Mouse (Mus musculus): ENCODE data around the gene Cald1.

The Cald1 gene

DNA sequence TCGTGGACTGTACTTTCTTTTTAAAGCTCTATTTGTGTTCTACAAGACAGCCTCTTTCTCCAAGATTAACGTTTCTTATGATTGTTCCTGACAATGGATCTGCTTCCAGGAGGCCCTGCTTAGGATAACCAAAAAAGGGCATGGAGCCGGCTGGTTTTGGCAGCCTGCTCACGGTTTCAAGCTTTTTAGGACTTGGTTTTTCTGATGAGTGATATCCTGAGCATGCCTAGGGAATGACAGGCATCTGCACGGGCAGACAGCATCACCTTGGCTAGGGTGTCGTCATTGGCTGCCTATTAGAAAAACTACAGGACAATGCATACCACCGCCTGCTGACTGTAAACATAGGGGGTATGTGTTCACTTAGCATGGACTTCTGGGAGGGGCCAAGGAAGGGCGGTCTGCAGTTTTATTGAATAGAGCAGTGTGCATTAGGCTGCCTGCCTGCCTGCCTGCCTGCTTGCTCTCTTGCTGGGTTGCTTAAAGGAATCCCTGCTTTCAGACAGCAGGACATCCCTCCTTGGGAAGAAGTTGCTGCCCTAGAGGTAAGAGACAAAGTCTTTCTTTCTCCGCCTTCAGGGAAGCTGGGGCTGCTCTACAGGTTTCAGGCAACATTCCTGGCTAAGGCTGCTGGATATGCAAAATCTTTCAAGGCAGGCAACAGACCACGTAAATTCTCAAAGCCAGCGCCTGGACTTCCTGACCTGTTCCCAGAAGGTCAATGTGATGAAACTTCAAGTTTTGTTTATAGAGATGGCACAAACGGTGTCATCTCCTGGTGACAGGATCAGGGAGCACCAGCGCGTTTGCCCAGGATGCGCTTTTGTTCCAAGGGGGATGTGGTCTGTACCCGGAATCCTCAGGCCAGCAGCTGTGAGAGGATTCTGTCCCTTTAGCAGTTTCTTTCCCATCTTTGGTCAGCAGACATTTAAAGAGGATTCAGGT lies at the start of gene Cald1:
Cald1 (plus strand) TSS at position 380 of the 945 bp plus-strand sequence.
- in situ Hi-C loops (cut with MboI, MseI) = no loop called here

DNA sequence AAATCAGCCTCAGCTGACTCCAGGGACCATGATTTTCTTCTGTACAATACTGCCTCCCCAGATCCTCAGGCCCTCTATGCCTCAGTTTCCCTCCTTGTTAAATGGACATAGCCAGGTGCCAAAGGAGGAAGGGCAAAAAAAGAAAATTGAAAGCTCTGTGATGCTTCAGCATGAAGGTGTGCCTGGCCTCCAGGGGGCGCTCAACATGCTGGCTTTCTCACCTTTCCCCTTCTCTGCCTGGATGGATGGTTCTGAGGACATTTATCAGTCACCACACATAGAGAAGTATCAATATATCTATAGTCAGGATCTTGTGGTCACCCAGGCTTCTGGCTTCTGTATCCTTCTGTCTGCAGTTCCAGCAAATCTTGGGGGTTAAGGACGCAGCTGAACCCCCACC lies 49.3 kb upstream of the Cald1 start:
- in situ Hi-C loops (cut with MboI, MseI) = no loop called here

DNA sequence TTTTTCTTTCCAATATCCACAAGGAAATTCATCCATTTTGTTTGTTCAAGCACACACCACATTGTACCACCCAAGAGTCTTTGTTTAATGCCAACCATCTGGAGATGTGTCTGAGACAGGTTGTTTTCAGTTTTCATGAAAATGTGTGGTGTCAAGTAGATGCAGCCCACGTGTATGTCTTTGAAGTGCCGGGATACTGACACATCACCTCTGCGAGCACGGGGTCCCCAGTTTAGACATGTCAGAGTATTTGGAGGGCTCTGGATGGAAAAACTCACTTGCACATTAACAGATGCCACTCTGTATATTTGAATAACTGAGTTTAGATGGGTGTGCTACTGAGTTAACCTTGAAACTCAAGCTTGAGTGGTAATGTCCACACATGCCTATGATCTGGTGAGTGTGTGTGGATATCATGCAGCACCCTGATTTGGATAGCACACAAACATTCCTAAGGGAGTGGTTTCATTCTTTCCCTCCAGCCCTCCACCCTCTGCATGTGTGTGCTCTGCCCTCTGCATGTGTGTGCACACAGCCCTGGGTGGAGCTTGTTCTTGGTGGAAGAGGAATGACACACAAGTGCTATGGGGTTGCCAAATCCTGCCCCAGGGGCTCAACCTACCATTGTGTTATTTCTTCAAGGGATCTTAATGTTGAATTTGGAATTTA lies 45.7 kb upstream of the Cald1 start:
- in situ Hi-C loops (cut with MboI, MseI) = no loop called here

DNA sequence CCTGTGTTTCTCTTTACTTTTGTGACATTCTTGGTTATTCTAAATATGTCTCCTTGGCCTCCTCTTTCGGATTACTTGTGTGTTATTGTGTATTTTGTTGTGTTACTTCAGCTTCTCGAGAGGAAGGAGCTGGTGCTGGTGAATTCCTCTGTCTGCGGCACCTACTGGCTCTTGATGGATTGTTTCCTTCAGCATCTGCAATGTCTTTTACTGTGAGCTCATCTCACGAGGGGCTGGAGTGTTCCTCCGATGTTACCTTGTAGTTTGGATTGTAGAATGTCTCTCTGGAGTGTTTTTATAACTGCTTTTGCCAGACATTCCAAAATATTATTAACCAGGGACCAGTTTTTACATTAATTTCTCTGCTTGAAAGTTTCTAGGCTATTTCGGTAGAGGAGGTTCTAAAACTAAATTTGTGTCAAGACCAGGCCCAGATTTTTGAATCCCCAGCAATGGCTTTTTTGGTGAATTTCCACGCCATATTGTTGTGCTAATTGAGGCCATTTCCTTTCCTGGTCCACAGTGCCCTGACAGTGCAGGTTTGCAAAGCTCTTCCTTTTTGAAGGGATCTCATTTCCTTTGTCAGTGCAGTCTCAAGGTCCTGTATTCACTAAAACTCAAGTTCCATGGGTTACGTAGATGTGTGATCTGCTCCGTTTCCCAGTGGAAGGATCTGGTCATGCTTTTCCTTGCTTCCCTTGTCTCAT lies 43.9 kb upstream of the Cald1 start:
- in situ Hi-C loops (cut with MboI, MseI) = no loop called here

DNA sequence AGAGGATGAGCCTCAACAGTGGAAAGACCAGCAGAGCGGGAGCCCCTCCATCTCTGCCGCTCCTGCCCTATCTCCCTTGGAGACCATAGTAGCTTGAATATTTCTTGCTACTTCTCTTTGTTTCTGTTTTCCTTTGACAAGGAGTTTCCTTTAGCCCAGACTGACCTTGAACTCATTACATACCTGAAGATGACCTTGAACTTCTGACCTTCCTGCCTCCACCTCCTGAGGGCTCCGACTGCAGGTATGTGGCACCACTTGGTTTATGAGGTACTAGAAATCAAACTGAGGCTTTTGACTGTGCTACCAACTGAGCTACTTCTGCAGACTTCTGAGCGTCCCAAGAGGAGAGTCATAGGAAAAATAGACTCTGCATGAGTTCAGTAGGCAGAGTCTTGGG lies 38.8 kb upstream of the Cald1 start:
- in situ Hi-C loops (cut with MboI, MseI) = no loop called here

DNA sequence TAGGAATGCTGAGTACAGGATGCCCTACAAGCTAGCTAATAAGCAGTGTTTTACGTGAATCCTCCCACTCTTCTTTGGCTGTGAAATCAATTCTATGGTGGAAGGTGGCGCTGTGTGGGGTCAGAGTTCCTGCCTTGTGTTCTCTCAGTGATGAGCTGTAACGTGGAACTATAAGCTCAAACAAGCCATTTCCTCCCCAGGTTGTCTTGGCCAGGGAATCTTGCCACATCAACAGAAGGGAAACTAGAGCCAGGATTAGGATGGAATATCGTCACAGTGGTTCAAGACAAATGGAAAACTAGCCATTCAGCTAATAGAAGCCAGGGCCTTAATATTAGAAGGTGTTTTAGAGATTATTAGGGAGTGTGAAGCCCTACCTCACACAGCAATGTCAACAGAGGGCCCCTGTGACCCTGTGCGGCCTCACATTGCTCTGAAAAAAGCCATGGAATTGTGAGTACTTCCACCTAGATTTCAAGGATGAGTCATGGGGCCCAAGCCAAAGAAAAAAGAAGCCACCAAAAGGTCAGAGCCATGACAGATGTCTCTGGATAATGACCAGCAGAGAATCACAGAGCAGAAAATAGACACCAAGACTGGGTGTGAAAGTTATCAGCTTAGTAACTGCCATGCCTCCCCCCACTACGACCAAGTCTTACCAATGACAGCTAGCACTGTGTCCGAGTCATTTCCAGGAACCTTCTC lies 33.0 kb upstream of the Cald1 start:
- in situ Hi-C loops (cut with MboI, MseI) = no loop called here

DNA sequence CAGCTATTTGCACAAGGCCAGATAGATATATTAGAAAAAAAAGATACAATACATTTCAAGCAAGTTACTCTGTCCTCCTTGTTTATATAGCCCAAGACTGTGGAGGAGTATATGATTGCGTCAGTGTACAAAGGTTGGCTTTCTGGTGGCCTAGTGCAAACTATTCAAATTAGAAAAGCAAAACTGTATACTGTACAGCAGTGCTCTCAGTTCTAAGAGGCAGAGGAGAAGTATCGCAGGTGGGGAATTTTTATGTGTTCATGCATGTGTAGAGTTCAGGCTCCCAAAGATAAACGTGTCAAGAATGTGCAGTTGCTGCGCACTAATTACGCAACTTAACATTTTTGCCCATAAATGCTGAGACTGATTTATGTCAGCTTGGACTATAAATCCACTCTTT lies 31.0 kb upstream of the Cald1 start:
- in situ Hi-C loops (cut with MboI, MseI) = no loop called here

DNA sequence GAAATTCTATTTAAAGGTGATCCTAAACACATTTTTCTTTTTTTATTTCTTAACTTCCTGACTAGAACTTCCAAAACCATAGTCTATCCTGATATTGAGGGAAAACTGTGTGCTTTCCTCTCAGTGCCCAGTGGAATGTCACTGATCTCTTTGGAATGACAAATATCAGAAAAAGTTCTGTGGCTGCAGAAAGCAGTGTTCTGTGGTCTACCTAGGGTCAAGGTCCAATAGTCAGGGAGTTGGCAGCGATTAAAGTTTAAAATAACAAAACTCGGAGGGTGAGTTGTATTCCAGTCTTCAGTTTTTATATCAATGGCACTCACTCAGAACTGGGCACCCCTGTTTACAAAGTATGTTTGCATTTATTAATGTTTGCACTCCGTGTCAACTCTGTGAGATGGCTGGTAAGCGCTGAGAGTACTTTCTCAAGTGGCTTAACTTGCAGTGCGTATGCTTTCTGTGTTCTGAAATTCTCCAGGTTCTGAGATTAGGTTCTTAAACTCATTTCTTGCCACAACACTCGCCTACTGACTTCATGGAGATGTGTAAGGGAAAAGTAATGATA lies 18.7 kb upstream of the Cald1 start:
- in situ Hi-C loops (cut with MboI, MseI) = no loop called here

DNA sequence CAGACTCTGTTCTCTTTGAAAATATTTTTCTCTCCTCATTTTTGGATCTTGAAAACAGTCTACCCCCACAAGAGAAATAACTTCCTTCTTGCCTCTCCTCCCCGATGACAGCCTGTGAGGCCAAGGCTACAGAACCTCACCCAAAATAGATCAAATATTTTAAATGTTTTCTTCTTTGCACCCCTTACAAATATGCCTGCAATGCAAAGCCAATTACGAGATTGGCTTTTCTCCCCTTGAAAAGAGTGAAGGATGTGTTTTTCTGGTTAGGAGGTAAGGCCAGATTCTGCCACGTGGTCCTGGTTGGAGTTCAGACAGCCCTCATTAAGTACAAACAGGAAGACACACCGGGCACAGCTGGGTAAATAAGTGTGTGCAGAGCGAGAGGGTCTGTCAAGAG lies 14.9 kb upstream of the Cald1 start:
- in situ Hi-C loops (cut with MboI, MseI) = no loop called here

DNA sequence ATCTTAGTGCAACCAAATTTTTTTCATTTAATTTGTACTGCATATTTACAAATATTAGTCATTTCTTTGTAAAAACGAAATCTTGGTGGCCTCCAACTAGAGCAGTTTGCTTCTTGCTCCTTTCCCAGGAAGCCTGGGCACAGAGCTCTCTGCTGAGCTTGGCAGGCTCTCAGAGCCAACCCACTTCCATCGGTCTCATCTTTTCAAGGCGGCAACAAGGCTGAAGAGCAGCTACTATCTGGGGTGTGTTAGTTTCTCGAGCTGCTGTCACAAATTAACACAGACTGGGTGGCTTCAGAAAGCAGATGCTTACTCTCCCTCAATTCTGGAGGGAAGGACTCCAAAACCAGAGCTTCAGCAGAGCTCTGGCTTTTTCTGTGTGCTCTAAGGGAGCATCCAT lies 10.2 kb upstream of the Cald1 start:
- in situ Hi-C loops (cut with MboI, MseI) = no loop called here

DNA sequence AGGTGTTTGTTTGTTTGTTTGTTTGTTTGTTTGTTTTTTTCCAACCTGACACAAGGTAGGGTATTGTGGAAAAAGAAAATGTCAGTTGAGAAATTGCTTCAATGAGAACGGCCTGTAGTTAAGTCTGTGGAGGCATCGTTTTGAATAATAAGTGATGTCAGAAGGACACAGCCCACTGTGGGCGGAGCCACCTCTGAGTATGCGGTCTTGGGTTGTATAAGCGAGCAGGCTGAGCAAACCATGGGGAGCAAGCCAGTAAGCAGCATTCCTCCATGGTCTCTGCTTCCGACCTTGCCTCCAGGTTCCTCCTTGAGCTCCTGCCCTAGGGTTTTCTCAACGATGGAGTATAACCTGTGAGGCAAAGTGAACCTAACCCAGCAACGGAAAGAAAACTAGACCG lies 7.6 kb upstream of the Cald1 start:
- in situ Hi-C loops (cut with MboI, MseI) = no loop called here

DNA sequence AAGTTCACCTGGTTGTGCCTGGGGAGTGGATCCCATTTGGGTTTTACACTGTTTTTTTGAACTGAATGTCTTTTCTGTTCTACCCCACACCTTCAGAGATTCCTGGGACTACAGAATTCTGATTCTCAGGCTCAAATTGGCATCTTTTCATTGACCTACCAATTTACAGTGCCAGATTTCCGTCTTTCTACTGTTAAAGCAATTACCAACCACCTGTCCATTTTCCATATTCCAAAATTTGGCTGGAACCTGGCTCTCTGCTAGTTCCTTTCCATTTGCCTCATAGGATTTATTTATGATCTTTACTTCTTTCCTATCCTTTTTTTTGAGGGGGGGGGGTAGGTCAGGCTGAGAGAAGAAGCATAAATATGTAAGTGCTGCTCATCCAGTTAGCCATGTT lies 4.9 kb upstream of the Cald1 start:
- in situ Hi-C loops (cut with MboI, MseI) = no loop called here

DNA sequence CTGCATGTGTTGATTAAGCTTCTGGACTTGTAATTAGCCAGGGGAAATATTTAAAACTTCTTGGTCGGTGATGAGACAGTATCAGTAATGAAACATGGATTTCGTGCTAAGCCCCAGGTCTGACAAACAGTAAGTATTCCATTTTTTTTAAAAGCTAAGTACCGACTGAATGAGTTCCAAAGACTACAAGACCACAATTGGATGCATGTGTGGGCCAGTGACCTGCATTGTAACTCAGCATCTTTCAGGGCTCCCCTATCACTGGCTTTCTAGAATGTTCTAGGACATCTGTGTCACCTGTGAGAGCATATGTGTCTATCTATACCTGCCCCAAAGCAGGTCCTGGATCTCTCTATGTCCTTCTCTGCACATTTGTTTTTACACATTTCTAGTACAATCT lies 984 bp upstream of the Cald1 start:
- in situ Hi-C loops (cut with MboI, MseI) = no loop called here

DNA sequence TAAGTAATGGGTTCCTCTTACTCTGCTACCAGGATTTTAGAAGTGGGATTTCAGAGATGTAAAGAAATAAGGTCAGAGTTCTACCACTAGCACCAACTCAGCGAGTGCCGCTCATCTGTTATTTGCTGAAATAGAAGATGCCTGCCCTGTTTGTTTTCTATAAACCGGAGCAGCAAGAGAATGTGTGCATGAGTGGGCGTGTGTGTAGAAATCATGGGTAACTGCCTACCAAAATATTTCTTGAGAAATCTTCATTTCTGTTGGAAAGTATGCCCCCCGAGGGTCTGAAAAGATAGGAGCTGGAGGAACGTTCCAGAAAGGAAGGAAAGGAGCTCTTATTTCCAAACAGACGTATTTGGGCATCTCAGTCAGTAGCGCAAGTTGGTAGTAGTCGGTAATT lies 871 bp downstream of the Cald1 start:
- in situ Hi-C loops (cut with MboI, MseI) = no loop called here

DNA sequence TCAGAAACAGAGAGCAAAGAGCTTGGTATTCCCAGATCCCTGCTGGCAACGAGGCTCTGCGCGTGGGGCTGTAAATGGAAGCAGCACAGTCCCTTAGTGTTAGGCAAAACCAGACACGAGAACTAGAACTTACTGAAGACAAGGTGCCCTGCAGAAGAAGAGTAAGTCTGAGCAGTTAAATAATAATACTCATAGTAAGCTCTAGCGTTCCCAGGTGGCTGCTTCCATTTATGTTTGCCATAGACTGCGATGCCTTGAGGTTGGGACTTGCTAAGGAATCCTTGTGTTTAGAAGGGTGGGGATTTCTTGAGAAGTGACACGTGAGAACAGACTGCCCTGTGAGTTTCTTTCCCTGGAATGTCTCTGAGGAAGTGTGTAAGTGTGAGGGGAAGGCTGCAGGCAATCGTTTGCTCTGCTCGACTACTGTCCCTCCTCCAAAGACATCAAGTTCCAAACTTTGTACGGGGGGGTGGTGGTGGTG lies 1.4 kb downstream of the Cald1 start:
- in situ Hi-C loops (cut with MboI, MseI) = no loop called here

DNA sequence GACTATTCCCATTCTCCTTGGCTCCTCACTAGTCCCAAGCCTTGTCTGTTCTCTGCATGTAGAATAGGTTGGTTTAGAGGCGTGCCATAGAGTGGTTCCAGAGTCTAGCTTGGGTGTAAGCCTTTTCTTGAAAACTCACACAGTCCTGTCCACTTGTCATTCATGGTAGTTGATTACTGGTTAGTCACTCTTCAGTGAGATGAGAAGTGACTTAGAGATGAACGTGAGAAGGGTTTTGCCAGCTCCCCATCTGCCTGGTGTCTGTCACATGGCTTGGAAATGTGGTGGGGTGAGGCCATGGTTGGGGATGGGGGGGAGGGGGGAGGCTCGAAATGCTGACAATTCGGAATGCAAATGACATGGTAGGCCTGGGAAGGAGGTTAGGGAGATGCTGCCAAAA lies 2.5 kb downstream of the Cald1 start:
- in situ Hi-C loops (cut with MboI, MseI) = no loop called here

DNA sequence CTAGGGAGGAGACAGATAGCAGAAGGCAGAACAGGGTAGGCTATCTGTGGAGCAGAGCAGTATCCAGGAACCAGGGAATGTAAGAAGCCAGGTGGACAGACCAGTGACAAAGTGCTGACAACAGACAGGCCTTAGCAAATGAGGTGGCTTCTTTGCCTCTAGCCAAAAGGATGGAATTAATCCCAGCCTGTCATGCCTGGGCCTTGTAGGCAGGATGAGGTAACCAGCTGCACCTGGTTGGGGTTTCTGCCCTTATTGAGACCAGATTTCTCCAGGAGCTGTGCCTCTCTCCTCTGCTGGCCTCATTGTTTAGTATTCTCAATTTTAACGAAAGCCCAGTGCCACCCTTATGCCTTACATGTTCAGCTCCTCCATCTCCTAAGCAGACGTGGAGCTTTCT lies 3.8 kb downstream of the Cald1 start:
- in situ Hi-C loops (cut with MboI, MseI) = no loop called here

DNA sequence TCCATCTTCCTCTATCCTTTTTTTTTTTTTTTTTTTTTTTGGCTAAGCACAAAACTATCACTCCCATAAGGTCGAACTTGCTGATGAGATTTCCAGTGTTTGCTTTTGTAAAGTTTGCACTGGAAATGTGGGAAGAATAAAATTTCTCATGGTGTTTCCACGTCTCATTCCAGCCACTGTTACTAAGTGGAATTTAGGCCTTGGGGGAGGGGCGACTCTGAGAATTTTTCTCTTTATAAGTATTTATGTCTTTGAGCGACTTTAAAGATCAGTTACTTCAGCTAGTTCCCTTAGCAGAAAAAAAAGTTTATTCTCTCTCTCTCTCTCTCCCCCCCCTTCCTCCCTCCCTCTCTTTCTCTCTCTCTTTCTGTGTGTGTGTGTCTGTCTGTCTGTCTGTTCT lies 8.1 kb downstream of the Cald1 start:
- in situ Hi-C loops (cut with MboI, MseI) = no loop called here

DNA sequence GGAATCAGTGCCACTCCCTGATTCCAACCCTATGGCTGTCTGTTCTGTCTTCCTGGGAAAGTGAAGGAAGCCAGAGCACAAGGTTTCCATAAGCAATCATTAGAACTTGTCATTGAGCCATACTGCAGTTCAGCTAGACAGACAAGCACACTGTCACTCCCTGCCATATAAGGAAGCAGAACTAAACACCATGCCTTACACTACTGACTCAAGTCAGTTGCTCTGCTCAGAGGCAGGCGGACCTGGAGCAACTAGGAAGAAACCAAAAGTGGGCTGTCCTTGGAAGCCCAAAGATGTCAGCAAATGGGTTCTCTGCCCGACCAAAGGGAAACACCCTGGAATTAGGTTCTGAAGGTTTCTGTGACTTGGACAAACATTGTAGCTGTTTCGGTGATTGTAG lies 10.3 kb downstream of the Cald1 start:
- in situ Hi-C loops (cut with MboI, MseI) = no loop called here

DNA sequence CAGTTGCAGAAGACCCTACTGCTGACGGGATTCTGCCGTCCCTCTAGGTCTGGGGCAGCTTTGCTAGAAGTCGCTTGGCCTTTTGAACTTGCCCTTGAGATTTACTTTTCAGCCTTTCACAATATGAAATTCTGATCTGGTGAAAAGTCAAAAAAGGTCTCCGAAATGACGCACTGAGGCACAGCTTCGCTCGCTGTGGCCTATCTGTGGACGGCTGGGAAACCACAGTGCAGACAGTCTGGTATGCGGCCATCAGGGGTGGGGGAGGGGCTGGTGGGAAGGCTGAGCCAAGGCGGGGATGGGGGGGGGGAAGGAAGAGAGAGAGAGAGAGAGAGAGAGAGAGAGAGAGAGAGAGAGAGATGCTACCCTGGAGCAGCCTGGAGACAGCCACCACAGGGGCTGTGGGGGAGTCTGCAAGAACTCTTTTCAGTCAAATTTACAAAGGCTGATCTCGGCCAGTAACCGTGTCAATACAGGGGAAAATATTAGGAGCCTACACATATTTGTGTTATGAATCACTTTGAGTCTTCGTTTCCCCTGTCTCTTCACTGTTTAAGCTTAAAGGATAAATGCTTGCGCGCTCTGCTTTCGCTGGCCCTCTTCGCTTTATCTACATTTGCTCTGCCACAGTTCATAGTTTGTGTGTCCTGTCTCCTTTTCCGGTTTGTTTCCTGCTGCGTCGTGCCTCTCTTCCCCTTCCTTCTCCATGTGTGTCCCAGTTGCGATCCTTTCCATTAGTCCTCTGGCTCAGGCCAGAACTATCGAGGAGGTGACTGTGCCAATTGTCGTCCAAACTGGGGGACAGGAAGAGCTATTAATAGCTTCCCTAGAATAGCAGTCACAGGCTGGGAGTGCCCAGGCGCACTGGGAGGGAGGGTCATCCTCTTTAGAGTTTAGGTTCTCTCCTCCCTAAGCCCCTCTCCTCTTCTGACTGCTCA lies 11.9 kb downstream of the Cald1 start:
- in situ Hi-C loops (cut with MboI, MseI) = no loop called here
